Mouse (Mus musculus): ENCODE data around the gene Miga1. TPM values are rescaled to one million over a fixed set of nuclear protein-coding genes. Genes with fewer than 3 reads are reported as not detected.
A peak's percentile ranks its signal among the peaks of the same experiment; 100 is the strongest.
"Not testable (repeated sequence)": the region's sequence is repeated elsewhere in the genome, so short reads cannot be mapped to it uniquely, and the experiment has no call there.

Miga1 gene
- polyA plus RNA-seq, 1 experiment from 2014 or later, result 14.6 TPM

- Histone ChIP-seq H3K9me3 (replicated peaks; ENCODE audit: low read length) (no peaks in the 10 kb centered on the region), H3K4me3 (replicated peaks; ENCODE audit: low read depth, low read length) (no peak overlapping the region), H3K27me3 (ENCODE audit: insufficient read depth, low read length) (no peaks in the 10 kb centered on the region), H3K9ac (ENCODE audit: low read depth, low read length) (no peak overlapping the region), H3K27ac (no peak overlapping the region), H3K36me3 (ENCODE audit: insufficient read depth, low read length) (peaks cover under 1% of the 10 kb centered on the region; the same call in 1 of the 2 replicates), H3K4me1 (replicated peaks; ENCODE audit: insufficient read depth, low read length) (no peaks in the 10 kb centered on the region), H3K4me2 (ENCODE audit: low read length) (no peak overlapping the region)
- peak; percentile 96 for DNase-seq (ENCODE audit: low spot score)
- peak; percentile 100 for TF ChIP-seq CTCF (IDR thresholded peaks at IDR 0.05; ENCODE audit: low read depth)
- ATAC-seq (replicated peaks; ENCODE audit: low FRiP score, low read depth), result peak; percentile 97
- 10% methylated on average over 7 of the region's 7 CpGs for WGBS
Measured at GRCm38 (mm10) chr3:152315613-152316012, 24.6 kb downstream of the Miga1 start.

DNA sequence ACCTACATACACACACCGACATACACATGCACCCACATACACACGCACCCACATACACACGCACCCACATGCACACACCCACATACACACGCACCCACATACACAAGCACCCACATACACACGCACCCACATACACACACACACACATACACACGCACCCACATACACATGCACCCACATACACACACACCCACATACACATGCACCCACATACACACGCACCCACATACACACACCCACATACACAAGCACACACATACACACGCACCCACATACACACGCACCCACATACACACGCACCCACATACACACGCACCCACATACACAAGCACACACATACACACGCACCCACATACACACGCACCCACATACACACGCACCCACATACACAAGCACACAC, 25.5 kb downstream of the Miga1 start:
- H3K27me3 ChIP-seq (ENCODE audit: insufficient read depth, low read length); H3K27ac ChIP-seq; H3K4me1 ChIP-seq (replicated peaks; ENCODE audit: insufficient read depth, low read length); ATAC-seq (replicated peaks; ENCODE audit: low FRiP score, low read depth); H3K4me2 ChIP-seq (ENCODE audit: low read length); DNase-seq (ENCODE audit: low spot score); H3K36me3 ChIP-seq (ENCODE audit: insufficient read depth, low read length); H3K9me3 ChIP-seq (replicated peaks; ENCODE audit: low read length); H3K9ac ChIP-seq (ENCODE audit: low read depth, low read length); H3K4me3 ChIP-seq (replicated peaks; ENCODE audit: low read depth, low read length): not testable (repeated sequence)
- 84% methylated on average over 14 of the region's 14 CpGs for WGBS

- Histone ChIP-seq H3K4me2 (ENCODE audit: low read length) (no peak overlapping the region), H3K4me1 (replicated peaks; ENCODE audit: insufficient read depth, low read length) (no peaks in the 10 kb centered on the region), H3K36me3 (ENCODE audit: insufficient read depth, low read length) (no peaks in the 10 kb centered on the region), H3K9me3 (replicated peaks; ENCODE audit: low read length) (no peaks in the 10 kb centered on the region), H3K4me3 (replicated peaks; ENCODE audit: low read depth, low read length) (no peak overlapping the region), H3K27ac (no peak overlapping the region), H3K9ac (ENCODE audit: low read depth, low read length) (0 out of 2 replicates have a peak overlapping the region, but pooled peaks have one; percentile 5), H3K27me3 (ENCODE audit: insufficient read depth, low read length) (no peaks in the 10 kb centered on the region)
- WGBS, result 94% methylated on average over 9 of the region's 9 CpGs
- TF ChIP-seq CTCF (IDR thresholded peaks at IDR 0.05; ENCODE audit: low read depth), result no peak
- DNase-seq (ENCODE audit: low spot score), result no peak
- ATAC-seq (replicated peaks; ENCODE audit: low FRiP score, low read depth), result no peak
Measured at GRCm38 (mm10) chr3:152309250-152309645, 31.0 kb downstream of the Miga1 start.

- Histone ChIP-seq H3K4me3 (replicated peaks; ENCODE audit: low read depth, low read length) (no peak overlapping the region), H3K4me2 (ENCODE audit: low read length) (no peak overlapping the region), H3K36me3 (ENCODE audit: insufficient read depth, low read length) (no peaks in the 10 kb centered on the region), H3K27me3 (ENCODE audit: insufficient read depth, low read length) (no peaks in the 10 kb centered on the region), H3K9ac (ENCODE audit: low read depth, low read length) (no peak overlapping the region), H3K27ac (no peak overlapping the region), H3K4me1 (replicated peaks; ENCODE audit: insufficient read depth, low read length) (no peaks in the 10 kb centered on the region), H3K9me3 (replicated peaks; ENCODE audit: low read length) (no peaks in the 10 kb centered on the region)
- peak; percentile 72 for DNase-seq (ENCODE audit: low spot score)
- TF ChIP-seq CTCF (IDR thresholded peaks at IDR 0.05; ENCODE audit: low read depth), result no peak
- WGBS, result 29% methylated on average over 10 of the region's 10 CpGs
- peak; percentile 70; the same call in 1 of the 2 replicates for ATAC-seq (replicated peaks; ENCODE audit: low FRiP score, low read depth)
Measured at GRCm38 (mm10) chr3:152308485-152309249, 31.5 kb downstream of the Miga1 start.

DNA sequence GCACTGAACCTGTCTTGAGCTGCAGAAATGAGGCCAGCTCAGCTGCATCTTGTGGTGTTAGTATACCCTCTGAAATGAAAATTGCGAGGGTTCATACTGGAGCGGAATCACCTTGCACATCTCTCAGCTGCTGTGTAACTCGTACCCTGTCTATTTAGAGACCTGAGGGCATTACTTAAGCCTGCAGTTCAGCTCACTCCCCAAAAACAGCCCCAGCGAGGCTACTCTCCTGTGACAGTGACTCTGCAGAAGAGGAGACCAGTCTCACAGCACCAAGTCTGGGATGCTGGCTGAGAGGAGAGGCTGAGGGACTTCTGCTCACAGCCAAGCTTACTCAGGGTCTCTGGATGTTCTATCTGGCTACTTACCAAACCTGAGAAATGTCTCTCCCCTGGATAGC, 34.2 kb downstream of the Miga1 start:
- no peaks in the 10 kb centered on the region for H3K4me1 ChIP-seq (replicated peaks; ENCODE audit: insufficient read depth, low read length)
- no peaks in the 10 kb centered on the region for H3K27me3 ChIP-seq (ENCODE audit: insufficient read depth, low read length)
- DNase-seq (ENCODE audit: low spot score) (no peak), ATAC-seq (replicated peaks; ENCODE audit: low FRiP score, low read depth) (no peak)
- no peak for TF ChIP-seq CTCF (IDR thresholded peaks at IDR 0.05; ENCODE audit: low read depth)
- no peak overlapping the region for H3K27ac ChIP-seq
- H3K9ac ChIP-seq (ENCODE audit: low read depth, low read length), result no peak overlapping the region
- H3K36me3 ChIP-seq (ENCODE audit: insufficient read depth, low read length), result 0 out of 2 replicates have a peak, but pooled peaks cover 6% of the 10 kb centered on the region
- H3K9me3 ChIP-seq (replicated peaks; ENCODE audit: low read length), result no peaks in the 10 kb centered on the region
- no peak overlapping the region for H3K4me2 ChIP-seq (ENCODE audit: low read length)
- 79% methylated on average over 4 of the region's 4 CpGs for WGBS
- no peak overlapping the region for H3K4me3 ChIP-seq (replicated peaks; ENCODE audit: low read depth, low read length)

DNA sequence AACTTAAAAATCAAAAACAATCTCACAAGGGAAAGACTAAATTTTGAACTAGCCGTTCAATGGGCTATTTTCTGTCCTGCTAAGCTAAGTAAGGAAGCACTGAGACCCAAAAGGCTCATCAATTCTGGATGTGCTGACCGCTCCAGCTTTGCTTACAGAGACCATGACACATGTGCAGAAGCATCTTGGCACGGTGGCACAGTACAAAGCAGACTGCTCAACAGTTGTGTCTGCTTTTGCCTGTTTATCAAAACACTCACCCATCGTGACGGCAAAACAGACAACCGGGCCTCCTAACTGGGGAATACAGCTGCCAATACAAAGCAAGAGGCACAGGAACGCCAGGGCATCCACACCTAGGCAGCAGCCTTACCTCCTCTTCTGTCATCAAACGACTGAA, 35.1 kb downstream of the Miga1 start:
- Histone ChIP-seq H3K36me3 (ENCODE audit: insufficient read depth, low read length) (0 out of 2 replicates have a peak, but pooled peaks cover 9% of the 10 kb centered on the region), H3K9ac (ENCODE audit: low read depth, low read length) (no peak overlapping the region), H3K27ac (0 out of 2 replicates have a peak overlapping the region, but pooled peaks have one; percentile 38), H3K4me2 (ENCODE audit: low read length) (no peak overlapping the region), H3K4me1 (replicated peaks; ENCODE audit: insufficient read depth, low read length) (no peaks in the 10 kb centered on the region), H3K27me3 (ENCODE audit: insufficient read depth, low read length) (no peaks in the 10 kb centered on the region), H3K4me3 (replicated peaks; ENCODE audit: low read depth, low read length) (no peak overlapping the region), H3K9me3 (replicated peaks; ENCODE audit: low read length) (no peaks in the 10 kb centered on the region)
- WGBS, result 83% methylated on average over 8 of the region's 8 CpGs
- no peak for ATAC-seq (replicated peaks; ENCODE audit: low FRiP score, low read depth)
- DNase-seq (ENCODE audit: low spot score), result no peak
- TF ChIP-seq CTCF (IDR thresholded peaks at IDR 0.05; ENCODE audit: low read depth), result no peak

Measured in kidney, postnatal 0 days (tissue).